Mouse (Mus musculus): ENCODE results near the gene Hnrnpul2. TPM values are rescaled to one million over a fixed set of nuclear protein-coding genes. Genes with fewer than 3 reads are reported as not detected.
"Not testable (repeated sequence)": the region's sequence is repeated elsewhere in the genome, so short reads cannot be mapped to it uniquely, and the experiment has no call there.

Hnrnpul2 gene
- polyA plus RNA-seq, 1 experiment, result 14.9 TPM

GRCm38 (mm10) chr19:8853117-8853516, 33.3 kb downstream of the Hnrnpul2 start:
- peaks cover 11% of the 10 kb centered on the region for H3K4me1 ChIP-seq (ENCODE audit: control insufficient read depth, insufficient read depth, low read length)
- TF ChIP-seq POLR2A (IDR thresholded peaks at IDR 0.05; ENCODE audit: control insufficient read depth, low read depth, low read length) (no peak), CTCF (IDR thresholded peaks at IDR 0.05; ENCODE audit: control insufficient read depth, insufficient read depth, insufficient replicate concordance, low read depth, low read length) (no peak)
- H3K27me3 ChIP-seq (ENCODE audit: control insufficient read depth, insufficient read depth, low read length), result no peaks in the 10 kb centered on the region
- H3K4me3 ChIP-seq (ENCODE audit: control insufficient read depth, low read depth, low read length), result no peak overlapping the region
- no peak overlapping the region for H3K27ac ChIP-seq (ENCODE audit: control insufficient read depth, insufficient read depth, low read depth, low read length)
- H3K36me3 ChIP-seq (ENCODE audit: control insufficient read depth, insufficient read depth, low read length), result no peaks in the 10 kb centered on the region

GRCm38 (mm10) chr19:8857689-8858088, 37.9 kb downstream of the Hnrnpul2 start:
- H3K27me3 ChIP-seq (ENCODE audit: control insufficient read depth, insufficient read depth, low read length), result no peaks in the 10 kb centered on the region
- H3K4me3 ChIP-seq (ENCODE audit: control insufficient read depth, low read depth, low read length), result no peak overlapping the region
- H3K4me1 ChIP-seq (ENCODE audit: control insufficient read depth, insufficient read depth, low read length), result no peaks in the 10 kb centered on the region
- TF ChIP-seq POLR2A (IDR thresholded peaks at IDR 0.05; ENCODE audit: control insufficient read depth, low read depth, low read length), result no peak
- peak; percentile 48; the same call in 1 of the 2 replicates for TF ChIP-seq CTCF (IDR thresholded peaks at IDR 0.05; ENCODE audit: control insufficient read depth, insufficient read depth, insufficient replicate concordance, low read depth, low read length)
- no peaks in the 10 kb centered on the region for H3K36me3 ChIP-seq (ENCODE audit: control insufficient read depth, insufficient read depth, low read length)
- no peak overlapping the region for H3K27ac ChIP-seq (ENCODE audit: control insufficient read depth, insufficient read depth, low read depth, low read length)

DNA sequence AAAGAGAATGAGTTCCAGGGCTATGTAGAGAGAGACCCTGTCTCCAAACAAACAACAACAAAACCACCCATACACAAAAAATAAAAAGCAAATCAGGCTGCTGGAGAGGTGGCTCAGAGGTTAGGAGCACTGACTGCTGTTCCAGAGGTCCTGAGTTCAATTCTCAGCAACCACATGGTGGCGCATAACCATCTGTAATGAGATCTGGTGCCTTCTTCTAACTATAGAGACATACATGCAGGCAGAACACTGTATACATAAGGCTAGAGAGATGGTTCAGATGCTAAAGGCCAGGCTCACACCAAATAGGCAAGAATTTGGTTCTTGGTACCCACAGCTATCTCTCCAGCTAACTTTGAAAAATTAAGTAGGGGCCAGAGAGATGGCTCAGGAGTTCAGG, 39.2 kb downstream of the Hnrnpul2 start:
- H3K27me3 ChIP-seq (ENCODE audit: control insufficient read depth, insufficient read depth, low read length), result no peaks in the 10 kb centered on the region
- no peak overlapping the region for H3K27ac ChIP-seq (ENCODE audit: control insufficient read depth, insufficient read depth, low read depth, low read length)
- TF ChIP-seq CTCF (IDR thresholded peaks at IDR 0.05; ENCODE audit: control insufficient read depth, insufficient read depth, insufficient replicate concordance, low read depth, low read length), result no peak
- no peak for TF ChIP-seq POLR2A (IDR thresholded peaks at IDR 0.05; ENCODE audit: control insufficient read depth, low read depth, low read length)
- no peak overlapping the region for H3K4me3 ChIP-seq (ENCODE audit: control insufficient read depth, low read depth, low read length)
- H3K4me1 ChIP-seq (ENCODE audit: control insufficient read depth, insufficient read depth, low read length), result no peaks in the 10 kb centered on the region
- H3K36me3 ChIP-seq (ENCODE audit: control insufficient read depth, insufficient read depth, low read length), result no peaks in the 10 kb centered on the region

GRCm38 (mm10) chr19:8864265-8864664, 44.5 kb downstream of the Hnrnpul2 start:
- Histone ChIP-seq H3K27me3 (ENCODE audit: control insufficient read depth, insufficient read depth, low read length) (no peaks in the 10 kb centered on the region), H3K36me3 (ENCODE audit: control insufficient read depth, insufficient read depth, low read length) (no peaks in the 10 kb centered on the region), H3K4me1 (ENCODE audit: control insufficient read depth, insufficient read depth, low read length) (no peaks in the 10 kb centered on the region), H3K4me3 (ENCODE audit: control insufficient read depth, low read depth, low read length) (no peak overlapping the region), H3K27ac (ENCODE audit: control insufficient read depth, insufficient read depth, low read depth, low read length) (no peak overlapping the region)
- TF ChIP-seq CTCF (IDR thresholded peaks at IDR 0.05; ENCODE audit: control insufficient read depth, insufficient read depth, insufficient replicate concordance, low read depth, low read length), result no peak
- TF ChIP-seq POLR2A (IDR thresholded peaks at IDR 0.05; ENCODE audit: control insufficient read depth, low read depth, low read length), result no peak

GRCm38 (mm10) chr19:8870381-8870780, 50.6 kb downstream of the Hnrnpul2 start:
- H3K27ac ChIP-seq (ENCODE audit: control insufficient read depth, insufficient read depth, low read depth, low read length); H3K36me3 ChIP-seq (ENCODE audit: control insufficient read depth, insufficient read depth, low read length); H3K4me3 ChIP-seq (ENCODE audit: control insufficient read depth, low read depth, low read length): not testable (repeated sequence)

DNA sequence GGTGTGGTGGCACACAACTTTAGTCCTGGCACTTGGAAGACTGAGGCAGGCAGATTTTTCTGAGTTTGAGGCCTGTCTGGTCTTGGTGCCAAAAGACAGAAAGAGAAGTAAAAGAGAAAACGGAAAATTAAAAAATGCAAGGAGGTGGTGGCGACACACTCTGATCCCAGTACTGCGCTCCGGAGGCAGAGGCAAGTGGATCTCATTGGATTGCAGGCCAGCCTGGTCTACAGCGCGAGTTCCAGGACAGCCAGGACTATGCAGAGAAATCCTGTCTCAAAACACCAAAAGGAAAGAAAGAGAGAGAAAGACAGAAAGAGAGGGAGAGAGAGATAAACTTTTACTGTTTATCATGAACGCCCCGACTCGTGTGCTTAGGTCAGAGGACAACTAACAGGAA, 51.0 kb downstream of the Hnrnpul2 start:
- H3K36me3 ChIP-seq (ENCODE audit: control insufficient read depth, insufficient read depth, low read length), result peaks cover 6% of the 10 kb centered on the region
- TF ChIP-seq CTCF (IDR thresholded peaks at IDR 0.05; ENCODE audit: control insufficient read depth, insufficient read depth, insufficient replicate concordance, low read depth, low read length) (no peak), POLR2A (IDR thresholded peaks at IDR 0.05; ENCODE audit: control insufficient read depth, low read depth, low read length) (no peak)
- peak overlapping the region; percentile 87 for H3K4me3 ChIP-seq (ENCODE audit: control insufficient read depth, low read depth, low read length)
- H3K27me3 ChIP-seq (ENCODE audit: control insufficient read depth, insufficient read depth, low read length), result no peaks in the 10 kb centered on the region
- H3K27ac ChIP-seq (ENCODE audit: control insufficient read depth, insufficient read depth, low read depth, low read length), result peak overlapping the region; percentile 93
- peaks cover 6% of the 10 kb centered on the region for H3K4me1 ChIP-seq (ENCODE audit: control insufficient read depth, insufficient read depth, low read length)

More at GRCm38 (mm10) chr19:8870381-8870780, 50.6 kb downstream of the Hnrnpul2 start:
- not testable (repeated sequence) for H3K4me1 ChIP-seq (ENCODE audit: control insufficient read depth, insufficient read depth, low read length); H3K27me3 ChIP-seq (ENCODE audit: control insufficient read depth, insufficient read depth, low read length)

DNA sequence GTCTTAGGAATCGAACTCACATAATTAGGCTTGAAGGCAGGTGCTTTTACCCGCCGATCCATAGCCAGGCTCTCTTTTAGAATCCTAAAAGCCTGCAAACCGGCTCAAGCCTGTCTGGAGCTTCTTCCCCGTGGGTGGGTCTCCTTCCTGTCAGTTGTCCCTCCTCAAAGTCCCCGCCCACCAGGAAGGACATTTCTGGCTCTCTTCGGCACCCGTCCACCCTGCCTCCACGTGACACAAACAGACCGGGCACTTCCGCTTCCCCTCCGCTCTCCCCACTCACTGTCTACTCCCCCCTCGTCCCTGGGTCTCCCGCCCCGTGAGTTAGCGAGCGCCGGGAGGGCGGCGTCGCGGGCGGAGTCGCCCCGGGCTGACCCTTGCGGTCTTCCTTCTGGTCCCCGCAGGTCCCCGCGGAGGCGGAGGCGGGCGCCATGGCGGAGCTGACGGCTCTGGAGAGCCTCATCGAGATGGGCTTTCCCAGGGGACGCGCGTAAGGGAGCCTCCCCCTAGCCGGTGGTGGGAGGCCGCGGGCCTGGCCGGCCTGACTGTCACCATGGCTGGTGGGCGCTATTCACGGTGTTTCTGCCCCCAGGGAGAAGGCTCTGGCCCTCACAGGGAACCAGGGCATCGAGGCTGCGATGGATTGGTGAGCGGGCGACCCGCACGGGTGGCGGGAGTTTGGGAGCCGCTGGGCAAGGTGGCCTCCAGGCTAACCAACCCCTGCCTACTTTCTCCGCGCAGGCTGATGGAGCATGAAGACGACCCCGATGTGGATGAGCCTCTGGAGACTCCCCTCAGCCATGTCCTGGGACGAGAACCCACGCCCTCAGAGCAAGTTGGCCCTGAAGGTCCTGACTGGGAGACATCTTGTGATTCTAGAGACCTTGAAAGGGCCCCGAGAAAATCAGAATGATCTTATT, 51.7 kb downstream of the Hnrnpul2 start, which contains the start of gene Ubxn1:
TSS of gene Ubxn1 (plus strand) at position 230 of the 920 bp plus-strand sequence.
- H3K4me3 ChIP-seq (ENCODE audit: control insufficient read depth, low read depth, low read length), result peak within 1 kb of the TSS; percentile 87
- H3K4me1 ChIP-seq (ENCODE audit: control insufficient read depth, insufficient read depth, low read length), result peaks cover 6% of the 10 kb centered on the region
- H3K27me3 ChIP-seq (ENCODE audit: control insufficient read depth, insufficient read depth, low read length), result no peaks in the 10 kb centered on the region
- peaks cover 6% of the 10 kb centered on the region for H3K36me3 ChIP-seq (ENCODE audit: control insufficient read depth, insufficient read depth, low read length)
- H3K27ac ChIP-seq (ENCODE audit: control insufficient read depth, insufficient read depth, low read depth, low read length), result peak within 1 kb of the TSS; percentile 93
- no peak for TF ChIP-seq CTCF (IDR thresholded peaks at IDR 0.05; ENCODE audit: control insufficient read depth, insufficient read depth, insufficient replicate concordance, low read depth, low read length)
- TF ChIP-seq POLR2A (IDR thresholded peaks at IDR 0.05; ENCODE audit: control insufficient read depth, low read depth, low read length), result peak; percentile 90
